Mouse (Mus musculus) heart, postnatal 0 days (tissue): Measurements from ENCODE around the gene Cmip.

Source experiments
- CTCF ChIP-seq: IDR thresholded peaks from 2 replicates; pipeline ENCODE4 v1.5.1; 2016; ENCODE audit warnings: antibody characterized with exemption, control low read depth, low read depth
- EP300 ChIP-seq: IDR thresholded peaks from 2 replicates; pipeline ENCODE4 v1.6.1; 2016; ENCODE audit warnings: antibody characterized with exemption, low read depth

GRCm38 (mm10) chr8:117406081-117406480 lies 149.2 kb downstream of the Cmip start:
- TF ChIP-seq CTCF (no peak), EP300 (no peak)
